Mouse (Mus musculus): ENCODE measurements at regions not wholly inside any gene's neighbourhood (a gene's known extent, or its start where the extent isn't known, plus 50 kb on each side); places are given as distances from the start of the nearest gene placed in this dataset.

DNA sequence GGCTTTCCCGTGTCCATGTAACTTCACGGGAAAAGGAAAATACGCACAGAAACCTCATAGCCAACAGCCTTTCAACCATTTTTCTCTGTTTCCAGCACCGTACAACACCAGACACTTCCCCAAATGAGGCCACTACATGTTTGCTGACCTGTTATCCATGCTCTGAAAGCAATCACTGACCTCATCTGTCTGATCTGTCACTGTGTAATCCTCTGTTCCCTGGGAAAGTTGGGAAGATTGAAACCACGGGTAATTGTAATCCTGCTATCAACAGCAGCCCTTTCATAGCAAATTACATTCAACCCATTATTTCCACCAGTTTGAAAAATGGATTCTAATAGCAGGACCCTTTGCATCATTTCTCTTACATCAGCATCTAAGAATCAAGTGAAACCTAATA is 2798.2 kb upstream of the 5930422O12Rik start:
- TF ChIP-seq EP300 (IDR thresholded peaks at IDR 0.05; ENCODE audit: low read depth) (no peak), CTCF (IDR thresholded peaks at IDR 0.05; ENCODE audit: low read depth) (no peak)

All from heart, postnatal 0 days (tissue).